Mouse (Mus musculus): ENCODE data around the gene Actg1. TPM values are rescaled to one million over a fixed set of nuclear protein-coding genes. Genes with fewer than 3 reads are reported as not detected.
"Not testable (repeated sequence)": the region's sequence is repeated elsewhere in the genome, so short reads cannot be mapped to it uniquely, and the experiment has no call there.

Gene Actg1
- polyA plus RNA-seq, 1 experiment from 2014 or later, result 1,592 TPM

DNA sequence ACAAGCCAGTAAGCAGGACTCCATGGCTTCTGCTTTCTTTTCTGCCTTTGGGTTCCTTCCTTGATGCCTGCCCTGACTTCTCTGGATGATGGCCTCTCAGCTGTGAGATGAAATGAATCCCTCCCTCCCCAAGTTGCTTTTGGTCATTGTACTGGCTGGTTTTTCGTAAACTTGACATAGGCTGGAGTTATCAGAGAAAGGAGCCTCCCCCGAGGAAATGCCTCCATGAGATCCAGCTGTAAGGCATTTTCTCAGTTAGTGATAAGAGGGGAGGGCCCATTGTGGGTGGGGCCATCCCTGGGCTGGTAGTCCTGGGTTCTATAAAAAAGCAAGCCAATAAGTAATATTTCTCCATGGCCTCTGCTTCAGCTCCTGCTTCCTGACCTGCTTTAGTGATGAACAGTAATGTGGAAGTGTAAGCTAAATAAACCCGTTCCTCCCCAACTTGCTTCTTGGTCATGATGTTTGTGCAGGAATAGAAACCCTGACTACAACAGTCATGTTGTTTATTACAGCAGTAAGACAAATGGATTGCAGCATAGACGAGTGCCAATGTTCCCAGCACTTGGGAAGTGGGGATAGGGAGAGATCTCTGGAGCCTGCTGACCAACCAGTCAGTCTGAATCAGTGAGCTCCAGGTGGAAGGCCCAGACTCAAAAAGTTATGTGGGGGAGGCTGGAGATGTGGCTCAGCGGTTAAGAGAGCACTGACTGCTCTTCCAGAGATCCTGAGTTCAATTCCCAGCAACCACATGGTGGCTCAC is 7.1 kb upstream of the Actg1 start:
- peak overlapping the region; percentile 81 for H3K27ac ChIP-seq (ENCODE audit: low read depth, low read length)
- H3K4me1 ChIP-seq (replicated peaks; ENCODE audit: control insufficient read depth, insufficient read depth, low read length), result peaks cover 65% of the 10 kb centered on the region
- peak overlapping the region; percentile 25; the same call in 1 of the 2 replicates for H3K9ac ChIP-seq (ENCODE audit: low read depth, low read length)
- H3K4me2 ChIP-seq, result peak overlapping the region; percentile 37
- H3K36me3 ChIP-seq (ENCODE audit: control insufficient read depth, insufficient read depth, low read length), result no peaks in the 10 kb centered on the region
- WGBS, result 43% methylated on average over 5 of the region's 5 CpGs
- H3K27me3 ChIP-seq (replicated peaks; ENCODE audit: control insufficient read depth, insufficient read depth, low read length), result no peaks in the 10 kb centered on the region
- ATAC-seq (replicated peaks; ENCODE audit: low FRiP score) (no peak), DNase-seq (ENCODE audit: low spot score) (no peak)
- no peak overlapping the region for H3K4me3 ChIP-seq (ENCODE audit: low read depth, low read length)
- H3K9me3 ChIP-seq (ENCODE audit: control insufficient read depth, low read length), result no peaks in the 10 kb centered on the region

- peaks cover 67% of the 10 kb centered on the region for H3K4me1 ChIP-seq (replicated peaks; ENCODE audit: control insufficient read depth, insufficient read depth, low read length)
- no peak for ATAC-seq (replicated peaks; ENCODE audit: low FRiP score)
- H3K27me3 ChIP-seq (replicated peaks; ENCODE audit: control insufficient read depth, insufficient read depth, low read length), result no peaks in the 10 kb centered on the region
- H3K9me3 ChIP-seq (ENCODE audit: control insufficient read depth, low read length), result no peaks in the 10 kb centered on the region
- H3K9ac ChIP-seq (ENCODE audit: low read depth, low read length), result peak overlapping the region; percentile 25; the same call in 1 of the 2 replicates
- WGBS, result 82% methylated on average over 17 of the region's 17 CpGs
- no peaks in the 10 kb centered on the region for H3K36me3 ChIP-seq (ENCODE audit: control insufficient read depth, insufficient read depth, low read length)
- H3K4me3 ChIP-seq (ENCODE audit: low read depth, low read length), result no peak overlapping the region
- no peak for DNase-seq (ENCODE audit: low spot score)
- H3K4me2 ChIP-seq, result peak overlapping the region; percentile 64
- peak overlapping the region; percentile 81 for H3K27ac ChIP-seq (ENCODE audit: low read depth, low read length)
Observed at GRCm38 (mm10) chr11:120354304-120355276, 6.2 kb upstream of the Actg1 start.

- ATAC-seq (replicated peaks; ENCODE audit: low FRiP score), result peak; percentile 84
- Histone ChIP-seq H3K27me3 (replicated peaks; ENCODE audit: control insufficient read depth, insufficient read depth, low read length) (no peaks in the 10 kb centered on the region), H3K27ac (ENCODE audit: low read depth, low read length) (peak overlapping the region; percentile 81), H3K36me3 (ENCODE audit: control insufficient read depth, insufficient read depth, low read length) (no peaks in the 10 kb centered on the region), H3K9me3 (ENCODE audit: control insufficient read depth, low read length) (no peaks in the 10 kb centered on the region), H3K4me1 (replicated peaks; ENCODE audit: control insufficient read depth, insufficient read depth, low read length) (peaks cover 76% of the 10 kb centered on the region), H3K4me2 (peak overlapping the region; percentile 64), H3K9ac (ENCODE audit: low read depth, low read length) (peak overlapping the region; percentile 43), H3K4me3 (ENCODE audit: low read depth, low read length) (peak overlapping the region; percentile 29)
- DNase-seq (ENCODE audit: low spot score), result peak; percentile 79
- 13% methylated on average over 26 of the region's 26 CpGs for WGBS
Observed at GRCm38 (mm10) chr11:120353500-120354303, 5.4 kb upstream of the Actg1 start.

DNA sequence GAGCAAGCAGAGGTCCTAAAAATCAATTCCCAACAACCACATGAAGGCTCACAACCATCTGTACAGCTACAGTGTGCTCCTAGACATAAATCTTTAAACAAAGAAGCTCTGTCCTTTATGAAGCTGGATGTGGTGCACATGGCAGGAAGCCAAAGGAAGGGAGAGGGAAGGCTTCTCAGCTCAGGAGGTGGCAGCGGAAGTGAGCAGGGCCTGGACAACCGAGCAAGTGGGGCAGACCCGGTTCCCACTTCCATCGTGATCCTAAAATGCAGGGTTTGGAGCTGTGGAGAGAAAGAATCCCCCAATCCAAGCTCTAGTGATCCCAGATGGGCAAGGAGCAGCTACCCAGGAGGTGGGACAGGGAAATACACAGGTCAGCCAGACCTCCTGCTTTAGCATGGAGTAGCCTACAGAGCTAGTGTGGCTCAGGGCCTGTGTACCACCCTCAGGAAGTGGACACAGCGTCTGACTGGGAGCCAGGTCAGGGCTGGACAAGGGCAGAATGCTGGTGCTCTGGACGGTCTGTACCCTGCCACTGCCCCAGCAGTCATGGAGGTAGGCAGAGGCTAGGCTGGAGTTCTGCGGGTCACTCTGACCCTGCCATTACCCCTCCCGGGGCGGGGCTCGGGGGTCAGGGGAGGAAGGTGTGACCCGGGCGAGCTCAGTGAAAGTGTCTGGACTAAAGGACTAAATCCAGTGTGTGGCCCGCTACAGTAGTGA is 4.4 kb upstream of the Actg1 start:
- DNase-seq (ENCODE audit: low spot score) (no peak), ATAC-seq (replicated peaks; ENCODE audit: low FRiP score) (no peak)
- H3K9ac ChIP-seq (ENCODE audit: low read depth, low read length), result peak overlapping the region; percentile 43
- H3K4me1 ChIP-seq (replicated peaks; ENCODE audit: control insufficient read depth, insufficient read depth, low read length), result peaks cover 66% of the 10 kb centered on the region
- H3K4me3 ChIP-seq (ENCODE audit: low read depth, low read length), result no peak overlapping the region
- no peaks in the 10 kb centered on the region for H3K9me3 ChIP-seq (ENCODE audit: control insufficient read depth, low read length)
- WGBS, result 69% methylated on average over 13 of the region's 13 CpGs
- peak overlapping the region; percentile 33; the same call in 1 of the 2 replicates for H3K27ac ChIP-seq (ENCODE audit: low read depth, low read length)
- H3K27me3 ChIP-seq (replicated peaks; ENCODE audit: control insufficient read depth, insufficient read depth, low read length), result no peaks in the 10 kb centered on the region
- peak overlapping the region; percentile 64; the same call in 1 of the 2 replicates for H3K4me2 ChIP-seq
- no peaks in the 10 kb centered on the region for H3K36me3 ChIP-seq (ENCODE audit: control insufficient read depth, insufficient read depth, low read length)

GRCm38 (mm10) chr11:120352093-120352350 is 3.7 kb upstream of the Actg1 start:
- not testable (repeated sequence) for H3K4me3 ChIP-seq (ENCODE audit: low read depth, low read length); H3K9ac ChIP-seq (ENCODE audit: low read depth, low read length); H3K4me2 ChIP-seq; DNase-seq (ENCODE audit: low spot score); H3K36me3 ChIP-seq (ENCODE audit: control insufficient read depth, insufficient read depth, low read length); ATAC-seq (replicated peaks; ENCODE audit: low FRiP score); H3K27me3 ChIP-seq (replicated peaks; ENCODE audit: control insufficient read depth, insufficient read depth, low read length); H3K27ac ChIP-seq (ENCODE audit: low read depth, low read length); H3K9me3 ChIP-seq (ENCODE audit: control insufficient read depth, low read length)
- 86% methylated on average over 5 of the region's 5 CpGs for WGBS
- H3K4me1 ChIP-seq (replicated peaks; ENCODE audit: control insufficient read depth, insufficient read depth, low read length), result peaks cover 65% of the 10 kb centered on the region

DNA sequence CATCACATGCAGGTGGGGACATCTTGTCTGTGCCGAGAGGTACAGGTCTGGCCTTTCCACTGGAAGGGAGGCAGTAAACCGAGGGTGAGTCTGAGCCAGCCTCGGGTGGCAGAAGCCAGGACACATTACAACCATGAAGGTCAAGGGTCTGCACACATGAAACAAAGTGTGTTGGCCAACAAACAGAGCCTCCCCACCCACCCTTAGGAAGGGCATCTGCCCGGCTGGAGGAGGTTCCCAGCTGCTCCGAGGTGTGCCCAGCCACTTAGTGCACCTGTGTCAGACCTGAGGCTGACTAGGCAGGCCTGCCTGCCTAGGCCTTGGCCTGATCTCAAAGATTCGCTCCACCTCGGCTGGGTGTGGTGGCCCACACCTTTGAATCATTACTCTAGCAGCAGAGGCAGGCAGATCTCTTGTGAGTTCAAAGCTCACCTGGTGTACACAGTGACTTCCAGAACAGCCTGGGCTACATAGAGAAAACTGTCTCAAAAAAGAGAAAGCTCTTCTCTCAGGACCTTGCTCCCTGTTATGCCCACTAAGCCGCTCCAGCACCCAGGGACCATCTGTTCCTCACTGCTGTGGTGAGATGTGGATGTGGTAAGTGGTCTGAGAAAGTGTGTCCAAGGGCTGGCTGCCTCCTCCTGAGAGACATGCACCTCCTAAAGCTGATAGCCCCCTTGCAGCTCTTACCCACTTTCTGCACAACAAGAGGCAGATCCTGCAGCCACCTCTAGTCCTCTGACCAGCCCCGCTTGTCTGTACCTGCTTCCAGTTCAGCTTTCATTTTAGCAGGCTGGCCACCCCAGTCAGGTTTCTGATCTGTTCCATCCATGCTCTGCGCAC is 3.1 kb upstream of the Actg1 start:
- peak overlapping the region; percentile 99 for H3K27ac ChIP-seq (ENCODE audit: low read depth, low read length)
- no peaks in the 10 kb centered on the region for H3K9me3 ChIP-seq (ENCODE audit: control insufficient read depth, low read length)
- WGBS, result 83% methylated on average over 10 of the region's 10 CpGs
- peaks cover 7% of the 10 kb centered on the region; the same call in 1 of the 2 replicates for H3K36me3 ChIP-seq (ENCODE audit: control insufficient read depth, insufficient read depth, low read length)
- H3K9ac ChIP-seq (ENCODE audit: low read depth, low read length), result no peak overlapping the region
- DNase-seq (ENCODE audit: low spot score) (no peak), ATAC-seq (replicated peaks; ENCODE audit: low FRiP score) (no peak)
- peaks cover 67% of the 10 kb centered on the region for H3K4me1 ChIP-seq (replicated peaks; ENCODE audit: control insufficient read depth, insufficient read depth, low read length)
- peak overlapping the region; percentile 100; the same call in 1 of the 2 replicates for H3K4me3 ChIP-seq (ENCODE audit: low read depth, low read length)
- H3K4me2 ChIP-seq, result peak overlapping the region; percentile 95
- H3K27me3 ChIP-seq (replicated peaks; ENCODE audit: control insufficient read depth, insufficient read depth, low read length), result no peaks in the 10 kb centered on the region

DNA sequence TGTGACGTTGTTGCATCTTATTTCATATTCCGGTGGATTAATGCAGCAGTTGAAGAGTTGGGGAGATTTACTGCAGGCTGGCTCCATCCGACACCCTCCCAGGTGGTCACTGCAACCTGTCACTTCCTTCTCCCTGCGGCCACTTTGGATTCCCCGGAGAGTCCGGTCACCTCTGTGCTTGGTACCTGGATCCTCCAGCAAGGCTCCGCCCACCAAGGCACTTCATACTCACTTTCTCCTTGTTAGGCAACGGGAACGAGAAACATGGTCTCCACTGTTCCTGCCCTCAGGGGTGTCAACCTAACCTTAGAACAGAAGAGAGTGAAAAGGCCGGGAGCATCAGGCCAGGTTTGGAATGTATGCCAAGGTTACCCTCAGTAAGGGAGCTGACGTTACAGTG is 2.4 kb upstream of the Actg1 start:
- no peak for ATAC-seq (replicated peaks; ENCODE audit: low FRiP score)
- no peaks in the 10 kb centered on the region for H3K27me3 ChIP-seq (replicated peaks; ENCODE audit: control insufficient read depth, insufficient read depth, low read length)
- no peaks in the 10 kb centered on the region for H3K9me3 ChIP-seq (ENCODE audit: control insufficient read depth, low read length)
- 34% methylated on average over 11 of the region's 11 CpGs for WGBS
- peak overlapping the region; percentile 95 for H3K4me2 ChIP-seq
- H3K27ac ChIP-seq (ENCODE audit: low read depth, low read length), result peak overlapping the region; percentile 99
- peak overlapping the region; percentile 100 for H3K9ac ChIP-seq (ENCODE audit: low read depth, low read length)
- peak overlapping the region; percentile 100 for H3K4me3 ChIP-seq (ENCODE audit: low read depth, low read length)
- peaks cover 62% of the 10 kb centered on the region for H3K4me1 ChIP-seq (replicated peaks; ENCODE audit: control insufficient read depth, insufficient read depth, low read length)
- DNase-seq (ENCODE audit: low spot score), result no peak
- peaks cover 8% of the 10 kb centered on the region; the same call in 1 of the 2 replicates for H3K36me3 ChIP-seq (ENCODE audit: control insufficient read depth, insufficient read depth, low read length)

All from liver, embryonic 11.5 days (tissue).